Mouse (Mus musculus) neural tube, embryonic 11.5 days (tissue): ENCODE results near the gene Frmd4b. TPM values are rescaled to one million over a fixed set of nuclear protein-coding genes. Genes with fewer than 3 reads are reported as not detected.
"Not testable (repeated sequence)": the region's sequence is repeated elsewhere in the genome, so short reads cannot be mapped to it uniquely, and the experiment has no call there.

Source experiments
- ATAC-seq: fragments of 200-750 bp; cut with Nextera tagmentation; 2 replicates; pipeline ENCODE4 v1.8.0; 2017; ENCODE audit warnings: moderate number of reproducible peaks, mild to moderate bottlenecking, moderate TSS enrichment, moderate library complexity; ENCODE audit not compliant: insufficient read depth, low FRiP score, low TSS enrichment
- DNase-seq: peaks from one replicate; pipeline ENCODE4 v3.0.0-alpha.2; 2015; ENCODE audit warnings: low spot score
- H3K27ac ChIP-seq: fragments of 300-500 bp; sonication (generic); 2 replicates; pipeline ENCODE4 v1.5.1; 2014; ENCODE audit warnings: low read depth, mild to moderate bottlenecking, low read length
- H3K27me3 ChIP-seq: fragments of 300-500 bp; sonication (generic); 2 replicates; pipeline ENCODE4 v1.6.1; 2014; ENCODE audit warnings: mild to moderate bottlenecking, low read length, mixed read lengths; ENCODE audit not compliant: control insufficient read depth, insufficient read depth
- H3K36me3 ChIP-seq: fragments of 300-500 bp; sonication (generic); 2 replicates; pipeline ENCODE4 v1.6.1; 2014; ENCODE audit warnings: mild to moderate bottlenecking, low read length, moderate library complexity, mixed read lengths; ENCODE audit not compliant: control insufficient read depth, insufficient read depth
- H3K4me1 ChIP-seq: fragments of 300-500 bp; sonication (generic); 2 replicates; pipeline ENCODE4 v1.6.1; 2014; ENCODE audit warnings: low read length, mixed read lengths; ENCODE audit not compliant: control insufficient read depth, insufficient read depth
- H3K4me2 ChIP-seq: fragments of 300-500 bp; sonication (generic); 2 replicates; pipeline ENCODE4 v1.6.1; 2014; ENCODE audit warnings: low read depth, mild to moderate bottlenecking, moderate library complexity
- H3K4me3 ChIP-seq: fragments of 300-500 bp; sonication (generic); 2 replicates; pipeline ENCODE4 v1.5.1; 2014; ENCODE audit warnings: low read depth, low read length
- H3K9ac ChIP-seq: fragments of 300-500 bp; sonication (generic); 2 replicates; pipeline ENCODE4 v1.6.1; 2014; ENCODE audit warnings: mild to moderate bottlenecking, low read length
- H3K9me3 ChIP-seq: fragments of 300-500 bp; sonication (generic); 2 replicates; pipeline ENCODE4 v1.6.1; 2016; ENCODE audit warnings: low read length; ENCODE audit not compliant: control insufficient read depth
- WGBS: fragments of 180-500 bp; shearing (Covaris S2); extraction: QIAGEN DNeasy Blood & Tissue Kit; methylation state at CpG from one replicate; pipeline ENCODE4 v1.1.7; 2014; 5-methylcytosine and 5-hydroxymethylcytosine counted together
- polyA plus RNA-seq: library from polyadenylated mRNA; unstranded; fragments of >200 nt; fragmentation: Nextera tagmentation; extraction: Ambion mirVana; gene quantifications from 2 replicates; pipeline ENCODE4 v1.2.1, GENCODE M21; 2014

Gene Frmd4b
- polyA plus RNA-seq, 1 experiment from 2014 or later: 50.5 TPM

- H3K4me2 ChIP-seq: no peak overlapping the region
- H3K27ac ChIP-seq: no peak overlapping the region
- no peaks in the 10 kb centered on the region for H3K4me1 ChIP-seq
- no peak overlapping the region for H3K9ac ChIP-seq
- peak; percentile 60 for DNase-seq
- no peaks in the 10 kb centered on the region for H3K9me3 ChIP-seq
- no peak for ATAC-seq
- no peak overlapping the region for H3K4me3 ChIP-seq
- no peaks in the 10 kb centered on the region for H3K27me3 ChIP-seq
- 71% methylated on average over 7 of the region's 7 CpGs for WGBS
- H3K36me3 ChIP-seq: no peaks in the 10 kb centered on the region
Observed at GRCm38 (mm10) chr6:97419771-97420446, 197.4 kb downstream of the Frmd4b start.

GRCm38 (mm10) chr6:97416972-97417554 is 200.3 kb downstream of the Frmd4b start:
- Histone ChIP-seq H3K9me3 (no peaks in the 10 kb centered on the region), H3K4me1 (no peaks in the 10 kb centered on the region), H3K27me3 (no peaks in the 10 kb centered on the region), H3K27ac (no peak overlapping the region), H3K4me3 (no peak overlapping the region), H3K9ac (no peak overlapping the region), H3K4me2 (no peak overlapping the region), H3K36me3 (no peaks in the 10 kb centered on the region)
- ATAC-seq: 0 out of 2 replicates have a peak, but pooled peaks have one; percentile 23
- DNase-seq: peak; percentile 81
- WGBS: 56% methylated on average over 13 of the region's 13 CpGs

- WGBS: 88% methylated on average over 4 of the region's 4 CpGs
Observed at GRCm38 (mm10) chr6:97415578-97415977, 201.8 kb downstream of the Frmd4b start.

GRCm38 (mm10) chr6:97413453-97413852 is 203.9 kb downstream of the Frmd4b start:
- Histone ChIP-seq H3K4me1 (peaks cover 4% of the 10 kb centered on the region; the same call in 1 of the 2 replicates), H3K9me3 (no peaks in the 10 kb centered on the region), H3K4me2 (no peak overlapping the region), H3K27ac (no peak overlapping the region), H3K4me3 (no peak overlapping the region), H3K27me3 (no peaks in the 10 kb centered on the region), H3K9ac (no peak overlapping the region), H3K36me3 (no peaks in the 10 kb centered on the region)
- ATAC-seq (no peak), DNase-seq (no peak)
- 79% methylated on average over 7 of the region's 7 CpGs for WGBS

More at GRCm38 (mm10) chr6:97415578-97415977, 201.8 kb downstream of the Frmd4b start:
- not testable (repeated sequence) for H3K9me3 ChIP-seq, H3K9ac ChIP-seq, H3K27ac ChIP-seq, H3K4me1 ChIP-seq, H3K4me2 ChIP-seq, H3K36me3 ChIP-seq, DNase-seq, ATAC-seq, H3K4me3 ChIP-seq, H3K27me3 ChIP-seq

GRCm38 (mm10) chr6:97412403-97412802 is 204.9 kb downstream of the Frmd4b start:
- no peak overlapping the region for H3K27ac ChIP-seq
- no peak overlapping the region for H3K4me2 ChIP-seq
- 90% methylated on average over 15 of the region's 15 CpGs for WGBS
- no peaks in the 10 kb centered on the region for H3K36me3 ChIP-seq
- no peak overlapping the region for H3K9ac ChIP-seq
- no peaks in the 10 kb centered on the region for H3K9me3 ChIP-seq
- H3K4me3 ChIP-seq: no peak overlapping the region
- ATAC-seq (no peak), DNase-seq (no peak)
- H3K4me1 ChIP-seq: peaks cover 4% of the 10 kb centered on the region; the same call in 1 of the 2 replicates
- H3K27me3 ChIP-seq: no peaks in the 10 kb centered on the region

- Histone ChIP-seq H3K27me3 (no peaks in the 10 kb centered on the region), H3K4me1 (peaks cover 4% of the 10 kb centered on the region; the same call in 1 of the 2 replicates), H3K4me2 (no peak overlapping the region), H3K9me3 (no peaks in the 10 kb centered on the region), H3K9ac (no peak overlapping the region), H3K36me3 (no peaks in the 10 kb centered on the region), H3K4me3 (no peak overlapping the region), H3K27ac (no peak overlapping the region)
- WGBS: 88% methylated on average over 6 of the region's 6 CpGs
- no peak for ATAC-seq
- DNase-seq: no peak
Observed at GRCm38 (mm10) chr6:97411327-97411726, 206.0 kb downstream of the Frmd4b start.

GRCm38 (mm10) chr6:97409467-97410239 is 207.7 kb downstream of the Frmd4b start:
- Histone ChIP-seq H3K36me3 (no peaks in the 10 kb centered on the region), H3K4me2 (no peak overlapping the region), H3K9ac (no peak overlapping the region), H3K4me3 (no peak overlapping the region), H3K27me3 (no peaks in the 10 kb centered on the region), H3K4me1 (peaks cover 4% of the 10 kb centered on the region; the same call in 1 of the 2 replicates), H3K27ac (no peak overlapping the region), H3K9me3 (no peaks in the 10 kb centered on the region)
- DNase-seq (peak; percentile 19), ATAC-seq (no peak)
- 30% methylated on average over 5 of the region's 5 CpGs for WGBS

- no peak for DNase-seq
- Histone ChIP-seq H3K27me3 (no peaks in the 10 kb centered on the region), H3K9ac (no peak overlapping the region), H3K4me2 (no peak overlapping the region), H3K9me3 (no peaks in the 10 kb centered on the region), H3K27ac (no peak overlapping the region), H3K4me3 (no peak overlapping the region), H3K36me3 (no peaks in the 10 kb centered on the region; the same call in 1 of the 2 replicates), H3K4me1 (peaks cover 17% of the 10 kb centered on the region)
- ATAC-seq: no peak
- WGBS: 89% methylated on average over 3 of the region's 3 CpGs
Observed at GRCm38 (mm10) chr6:97407914-97408313, 209.4 kb downstream of the Frmd4b start.
